Mouse (Mus musculus) small intestine, adult 2 months (tissue): Measurements from ENCODE around the gene Nmnat2.

Source experiments
- CTCF ChIP-seq: fragments of 200-500 bp; IDR thresholded peaks from 2 replicates; pipeline ENCODE4 v1.5.1; 2012; ENCODE audit warnings: low read depth, mild to moderate bottlenecking, control low read depth, inconsistent platforms, low read length, moderate library complexity, mixed read lengths; ENCODE audit not compliant: insufficient replicate concordance, insufficient read length; ENCODE audit errors: extremely low read depth
- POLR2A ChIP-seq: fragments of 200-500 bp; IDR thresholded peaks from 2 replicates; pipeline ENCODE4 v1.6.1; 2012; ENCODE audit warnings: low read depth, mild to moderate bottlenecking, control low read depth, inconsistent platforms, low read length, moderate library complexity

GRCm38 (mm10) chr1:153054112-153054821 is 99.5 kb downstream of the Nmnat2 start:
- TF ChIP-seq POLR2A (no peak), CTCF (no peak)
